Mouse (Mus musculus): ENCODE data around the gene Hoxd10.

The Hoxd10 gene

DNA sequence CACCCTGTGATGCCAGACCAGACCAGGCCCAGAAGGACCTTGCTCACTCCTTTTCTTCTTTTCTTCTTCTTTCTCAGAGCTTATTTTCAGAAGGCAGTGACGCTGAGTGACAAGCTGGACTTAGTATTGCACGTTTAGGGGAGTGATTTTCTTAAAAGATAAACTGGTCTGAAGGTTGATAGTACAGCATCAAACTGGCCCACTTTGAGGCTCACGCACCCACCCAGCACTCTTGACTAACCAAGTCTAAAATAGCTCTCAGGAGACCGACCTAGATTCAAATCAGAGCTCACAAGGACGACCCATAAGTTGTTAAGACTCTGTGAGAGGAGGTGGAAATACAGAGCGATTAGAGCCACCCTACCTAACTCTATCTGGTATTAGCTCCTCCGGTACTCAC lies 25.3 kb upstream of the Hoxd10 start:
- no peak for ATAC-seq (ENCODE audit: low TSS enrichment)

DNA sequence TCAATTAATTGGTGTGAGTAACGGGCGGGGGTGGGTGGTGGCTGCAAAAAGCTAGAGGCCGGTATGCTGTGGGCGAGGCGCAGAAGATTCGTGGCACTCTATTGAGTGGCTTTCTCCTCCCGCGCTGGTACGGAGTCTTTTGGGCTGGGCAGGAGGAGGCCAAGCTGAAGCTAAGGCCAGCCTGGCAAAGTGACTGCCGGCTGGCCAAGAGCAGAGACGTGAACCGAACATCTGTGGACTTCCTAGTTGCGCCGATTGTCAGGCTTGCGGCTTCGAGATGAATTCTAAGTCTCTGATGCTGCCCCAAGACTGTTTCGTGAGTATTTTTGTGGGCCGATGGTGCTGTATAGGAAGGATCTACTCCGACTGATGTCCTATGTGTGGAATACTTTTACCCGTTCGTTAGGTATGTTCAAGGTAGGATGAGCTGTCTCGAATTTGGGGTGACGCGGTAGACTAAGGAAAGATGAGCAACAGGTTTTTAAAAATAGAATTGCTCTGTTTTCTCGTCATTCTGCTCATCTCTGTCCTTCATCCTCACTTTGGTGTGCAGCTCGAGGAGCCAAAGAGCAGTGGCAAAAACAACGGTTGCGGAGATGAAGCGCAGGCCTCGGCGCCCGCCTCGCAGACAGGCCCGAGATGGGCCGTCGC lies 24.4 kb upstream of the Hoxd10 start:
- no peak for ATAC-seq (ENCODE audit: low TSS enrichment)

DNA sequence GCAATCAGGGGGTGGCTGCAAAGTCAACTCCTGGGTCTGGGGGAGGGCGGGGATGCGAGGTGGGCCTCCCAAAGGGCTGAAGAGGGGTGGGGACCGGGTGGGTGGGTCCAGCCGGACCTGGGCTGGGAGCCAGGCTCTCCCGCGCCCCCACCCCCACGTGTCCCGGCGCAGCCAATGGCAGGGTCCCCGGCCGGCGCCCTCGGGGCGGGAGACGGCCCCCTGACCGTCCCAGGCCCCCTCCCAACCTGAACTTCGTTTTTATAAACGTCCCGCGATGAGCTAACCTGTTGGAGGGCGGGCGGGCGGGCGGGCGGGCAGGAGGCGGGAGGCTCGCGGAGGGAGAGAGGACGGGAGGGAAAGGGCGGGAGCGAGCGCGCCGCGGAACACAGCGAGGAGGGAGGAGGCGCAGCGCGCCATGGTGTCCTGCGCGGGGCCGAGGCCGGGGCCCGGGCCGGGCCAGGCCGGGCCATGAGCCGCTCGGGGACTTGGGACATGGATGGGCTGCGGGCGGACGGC lies 23.8 kb upstream of the Hoxd10 start, which contains the start of gene Hoxd13:
Gene Hoxd13, plus strand, starts transcription at position 469 of the 516 bp plus-strand sequence.
- no peak for ATAC-seq (ENCODE audit: low TSS enrichment)

DNA sequence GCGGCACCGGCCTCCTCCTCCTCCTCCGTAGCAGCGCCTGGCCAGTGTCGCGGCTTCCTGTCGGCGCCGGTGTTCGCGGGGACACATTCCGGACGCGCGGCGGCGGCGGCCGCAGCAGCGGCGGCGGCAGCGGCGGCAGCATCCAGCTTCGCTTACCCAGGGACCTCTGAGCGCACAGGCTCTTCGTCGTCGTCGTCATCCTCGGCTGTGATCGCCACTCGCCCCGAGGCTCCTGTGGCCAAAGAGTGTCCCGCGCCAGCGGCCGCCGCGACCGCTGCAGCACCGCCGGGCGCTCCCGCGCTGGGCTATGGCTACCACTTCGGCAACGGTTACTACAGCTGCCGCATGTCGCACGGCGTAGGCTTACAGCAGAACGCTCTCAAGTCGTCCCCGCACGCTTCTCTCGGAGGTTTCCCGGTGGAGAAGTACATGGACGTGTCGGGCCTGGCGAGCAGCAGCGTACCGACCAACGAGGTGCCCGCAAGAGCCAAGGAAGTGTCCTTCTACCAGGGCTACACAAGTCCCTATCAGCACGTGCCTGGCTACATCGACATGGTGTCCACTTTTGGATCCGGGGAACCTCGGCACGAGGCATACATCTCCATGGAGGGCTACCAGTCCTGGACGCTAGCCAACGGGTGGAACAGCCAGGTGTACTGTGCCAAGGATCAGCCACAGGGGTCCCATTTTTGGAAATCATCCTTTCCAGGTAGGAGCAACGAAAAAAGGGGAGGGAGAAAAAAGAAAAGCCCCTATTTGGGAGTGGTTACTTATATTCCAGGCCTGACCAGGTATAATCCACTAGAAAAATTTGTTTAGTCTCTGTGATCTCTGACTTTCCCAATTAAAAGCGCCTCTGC lies 23.1 kb upstream of the Hoxd10 start:
- ATAC-seq (ENCODE audit: low TSS enrichment): no peak

DNA sequence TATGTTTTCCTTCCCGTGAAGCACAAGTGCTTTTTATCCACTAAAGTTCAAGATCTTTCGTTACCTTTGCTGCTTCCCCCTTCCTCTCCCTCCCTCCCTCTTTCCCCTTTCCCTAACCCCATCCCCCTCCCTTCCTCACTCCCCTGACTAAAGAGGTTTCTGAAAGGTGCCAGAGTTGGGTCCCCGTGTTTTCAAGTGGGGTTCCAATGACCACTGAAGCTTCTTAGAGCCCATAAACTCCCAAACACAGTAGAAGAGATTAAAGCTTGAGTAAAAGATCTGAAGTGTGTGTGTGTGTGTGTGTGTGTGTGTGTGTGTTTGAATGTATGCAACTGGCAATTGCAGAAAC lies 22.5 kb upstream of the Hoxd10 start:
- no peak for ATAC-seq (ENCODE audit: low TSS enrichment)

DNA sequence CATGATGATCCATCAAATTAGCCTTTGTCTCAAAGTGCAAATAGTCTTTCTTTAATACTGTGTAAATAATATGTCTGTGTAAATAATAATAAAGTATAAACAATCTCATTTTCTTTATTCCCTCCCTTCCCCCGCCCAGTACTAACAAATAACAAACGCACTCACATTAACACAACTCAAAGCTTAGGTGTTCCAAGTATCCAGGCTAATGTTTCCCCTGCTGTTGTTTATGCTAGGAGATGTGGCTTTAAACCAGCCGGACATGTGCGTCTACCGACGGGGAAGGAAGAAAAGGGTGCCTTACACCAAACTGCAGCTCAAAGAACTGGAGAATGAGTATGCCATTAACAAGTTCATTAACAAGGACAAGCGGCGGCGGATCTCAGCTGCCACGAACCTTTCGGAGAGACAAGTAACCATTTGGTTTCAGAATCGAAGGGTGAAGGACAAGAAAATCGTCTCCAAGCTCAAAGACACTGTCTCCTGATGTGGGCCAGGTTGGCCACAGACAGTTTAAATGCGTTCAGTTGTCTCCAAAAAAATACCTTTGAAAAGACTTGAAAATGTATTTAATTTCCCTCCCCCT lies 22.0 kb upstream of the Hoxd10 start:
- ATAC-seq (ENCODE audit: low TSS enrichment): no peak

DNA sequence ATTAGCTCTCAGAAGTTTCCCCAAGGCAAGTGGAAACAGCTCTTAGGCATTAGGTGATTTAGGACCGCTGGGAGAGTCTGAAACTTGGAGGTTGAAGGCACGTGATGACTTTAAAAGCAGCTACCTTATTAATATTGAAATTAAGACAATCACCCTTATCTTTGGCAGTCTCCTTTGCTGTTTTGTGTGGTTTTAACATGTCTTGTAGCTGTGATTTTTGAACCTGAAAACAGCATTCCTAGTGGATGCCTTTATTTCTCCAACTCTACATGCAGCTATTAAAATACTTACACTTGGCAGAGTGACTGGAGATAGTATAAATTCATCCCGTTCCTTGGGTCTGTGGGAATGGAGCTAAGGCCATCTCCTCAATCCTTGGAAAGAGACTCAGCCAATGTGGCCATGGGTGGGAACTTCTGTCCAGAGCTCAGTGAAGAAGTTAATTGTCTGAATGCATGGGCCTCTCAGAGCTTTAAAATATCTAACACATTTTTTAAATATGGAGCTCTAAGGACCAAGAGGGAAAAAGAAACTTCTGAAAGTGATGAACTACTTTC lies 21.0 kb upstream of the Hoxd10 start:
- ATAC-seq (ENCODE audit: low TSS enrichment): no peak

DNA sequence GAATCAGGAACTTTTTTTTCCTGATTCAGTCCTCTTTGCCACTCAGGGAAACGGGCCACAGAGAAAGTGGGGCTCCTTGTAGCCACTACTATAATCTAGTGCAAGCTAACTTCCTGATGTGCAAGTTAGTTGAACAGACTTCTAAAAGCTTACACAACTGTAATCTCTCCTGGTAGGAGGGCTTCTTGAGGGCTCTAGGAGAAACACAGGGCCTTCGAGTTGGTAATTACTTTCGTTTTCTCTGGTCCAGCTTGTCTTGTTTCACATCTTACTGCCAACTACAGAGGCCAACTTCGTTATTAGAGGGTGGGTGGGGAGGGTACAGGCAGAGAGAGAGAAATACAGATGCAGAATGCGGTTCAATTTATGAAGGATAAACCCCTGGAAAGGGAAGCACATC lies 19.9 kb upstream of the Hoxd10 start:
- no peak for ATAC-seq (ENCODE audit: low TSS enrichment)

DNA sequence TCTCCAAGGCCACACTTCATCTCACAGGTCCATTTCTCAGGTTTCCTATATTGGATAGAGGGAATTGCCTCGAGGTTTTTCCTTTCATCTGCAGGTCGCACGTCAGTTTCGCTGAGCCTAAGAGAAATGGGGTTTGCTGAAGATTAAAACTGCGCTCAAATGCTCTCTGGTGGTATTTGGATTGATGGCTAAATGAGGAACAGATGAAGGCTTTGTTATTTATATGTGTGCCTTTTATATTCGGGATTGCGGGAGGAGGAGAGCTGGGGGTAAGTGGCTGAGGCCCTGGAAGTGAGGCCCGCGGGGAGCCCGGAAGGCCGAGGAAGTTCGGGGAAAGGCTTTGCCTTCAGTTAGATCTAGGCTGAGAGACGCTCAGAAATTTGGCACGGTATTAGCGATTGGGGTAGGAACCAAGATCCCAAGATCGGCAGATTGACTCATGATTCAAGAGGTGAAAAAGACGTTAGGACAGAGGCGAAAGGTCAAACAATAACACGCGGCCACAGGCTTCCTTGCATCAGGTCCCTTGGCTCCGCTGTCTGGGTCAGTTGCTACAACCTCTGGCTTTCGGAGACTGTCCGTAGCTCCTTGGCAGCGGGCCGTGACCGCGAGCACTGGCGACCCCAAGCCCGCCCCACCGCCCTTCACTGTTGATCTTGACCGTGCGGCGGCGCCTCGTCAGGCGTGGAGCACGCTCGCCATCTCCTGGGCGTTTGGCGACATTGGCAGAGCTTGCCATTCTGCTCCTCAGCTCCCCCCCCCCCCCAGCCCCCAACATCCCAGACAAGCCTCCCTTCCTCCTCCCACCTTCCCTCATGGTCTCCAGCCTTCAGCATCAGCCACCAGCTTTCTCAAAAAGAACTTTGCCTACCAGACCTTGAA lies 19.0 kb upstream of the Hoxd10 start:
- ATAC-seq (ENCODE audit: low TSS enrichment): no peak

DNA sequence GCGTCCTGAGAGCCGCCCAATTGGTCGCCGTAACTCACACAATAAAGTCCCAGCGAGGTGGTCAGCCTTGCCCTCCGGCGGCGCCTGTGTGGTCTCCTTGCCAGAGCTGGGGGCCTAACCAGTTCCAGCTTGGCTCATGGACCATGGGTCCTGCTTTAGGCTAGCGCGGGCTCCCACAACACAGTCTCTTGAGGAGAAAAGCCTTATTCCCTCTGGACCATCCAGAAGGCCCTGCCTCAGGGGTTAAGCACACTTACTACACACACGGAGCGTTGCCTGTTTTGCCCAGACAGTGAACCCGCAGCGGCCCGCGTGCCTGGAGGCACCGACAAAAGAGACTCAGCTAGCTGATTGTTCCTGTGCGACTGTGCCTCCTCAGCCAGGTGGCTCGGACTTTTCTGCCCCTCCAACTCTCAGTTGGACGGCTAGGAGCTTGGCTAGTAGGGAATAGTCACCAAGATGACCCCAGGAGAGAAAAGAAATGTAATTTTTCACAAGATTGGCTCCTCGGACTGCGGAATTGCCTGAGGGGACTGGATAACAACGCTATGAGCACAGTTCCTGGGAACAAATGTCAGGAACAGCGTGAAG lies 17.8 kb upstream of the Hoxd10 start:
- no peak for ATAC-seq (ENCODE audit: low TSS enrichment)

DNA sequence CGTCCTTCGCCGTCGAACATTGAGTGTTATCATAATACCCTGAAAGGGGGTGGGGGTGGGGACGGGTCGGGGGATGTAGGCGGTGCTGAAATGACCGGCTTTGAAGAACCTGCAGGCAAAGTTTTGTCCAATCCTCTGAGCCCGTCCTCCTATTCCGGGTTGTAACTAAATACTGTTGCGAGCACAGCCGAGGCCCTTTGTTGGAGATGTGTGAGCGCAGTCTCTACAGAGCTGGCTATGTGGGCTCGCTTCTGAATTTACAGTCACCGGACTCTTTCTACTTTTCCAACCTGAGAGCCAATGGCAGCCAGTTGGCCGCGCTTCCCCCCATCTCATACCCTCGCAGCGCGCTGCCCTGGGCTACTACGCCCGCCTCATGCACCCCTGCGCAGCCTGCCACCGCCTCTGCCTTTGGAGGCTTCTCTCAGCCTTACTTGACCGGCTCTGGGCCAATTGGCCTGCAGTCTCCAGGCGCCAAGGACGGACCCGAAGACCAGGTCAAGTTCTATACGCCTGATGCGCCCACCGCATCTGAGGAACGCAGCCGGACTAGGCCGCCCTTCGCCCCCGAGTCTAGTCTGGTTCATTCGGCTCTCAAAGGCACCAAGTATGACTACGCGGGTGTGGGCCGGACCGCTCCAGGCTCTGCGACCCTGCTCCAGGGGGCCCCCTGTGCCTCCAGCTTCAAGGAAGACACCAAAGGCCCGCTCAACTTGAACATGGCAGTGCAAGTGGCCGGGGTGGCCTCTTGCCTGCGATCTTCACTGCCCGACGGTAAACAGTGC lies 16.7 kb upstream of the Hoxd10 start, which contains the start of gene Hoxd12:
Gene Hoxd12, plus strand, starts transcription at position 133 of the 785 bp plus-strand sequence.
- ATAC-seq (ENCODE audit: low TSS enrichment): no peak

DNA sequence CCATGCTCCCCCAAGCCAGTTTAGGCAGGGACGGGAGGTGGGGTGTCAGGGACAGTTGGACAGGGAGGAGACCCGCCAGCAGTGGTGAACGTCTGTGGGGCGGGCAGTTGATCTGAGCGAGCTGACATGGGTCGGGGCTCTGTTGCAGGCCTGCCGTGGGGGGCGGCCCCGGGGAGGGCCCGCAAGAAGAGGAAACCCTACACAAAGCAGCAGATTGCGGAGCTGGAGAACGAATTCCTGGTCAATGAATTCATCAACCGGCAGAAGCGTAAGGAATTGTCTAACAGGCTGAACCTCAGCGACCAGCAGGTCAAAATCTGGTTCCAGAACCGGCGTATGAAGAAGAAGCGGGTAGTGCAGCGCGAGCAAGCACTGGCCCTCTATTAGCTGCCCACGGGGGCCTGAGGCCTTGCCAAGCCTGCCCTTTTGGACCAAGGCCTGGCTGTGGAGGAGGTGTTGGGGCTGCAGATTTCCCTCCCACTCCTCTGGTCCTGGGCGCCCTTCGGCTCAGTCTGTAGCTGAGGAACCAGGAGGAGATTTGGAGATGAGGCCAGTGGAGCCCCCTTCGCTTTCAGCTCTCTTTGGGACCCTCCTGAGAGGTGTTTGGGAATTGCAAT lies 15.9 kb upstream of the Hoxd10 start:
- no peak for ATAC-seq (ENCODE audit: low TSS enrichment)

DNA sequence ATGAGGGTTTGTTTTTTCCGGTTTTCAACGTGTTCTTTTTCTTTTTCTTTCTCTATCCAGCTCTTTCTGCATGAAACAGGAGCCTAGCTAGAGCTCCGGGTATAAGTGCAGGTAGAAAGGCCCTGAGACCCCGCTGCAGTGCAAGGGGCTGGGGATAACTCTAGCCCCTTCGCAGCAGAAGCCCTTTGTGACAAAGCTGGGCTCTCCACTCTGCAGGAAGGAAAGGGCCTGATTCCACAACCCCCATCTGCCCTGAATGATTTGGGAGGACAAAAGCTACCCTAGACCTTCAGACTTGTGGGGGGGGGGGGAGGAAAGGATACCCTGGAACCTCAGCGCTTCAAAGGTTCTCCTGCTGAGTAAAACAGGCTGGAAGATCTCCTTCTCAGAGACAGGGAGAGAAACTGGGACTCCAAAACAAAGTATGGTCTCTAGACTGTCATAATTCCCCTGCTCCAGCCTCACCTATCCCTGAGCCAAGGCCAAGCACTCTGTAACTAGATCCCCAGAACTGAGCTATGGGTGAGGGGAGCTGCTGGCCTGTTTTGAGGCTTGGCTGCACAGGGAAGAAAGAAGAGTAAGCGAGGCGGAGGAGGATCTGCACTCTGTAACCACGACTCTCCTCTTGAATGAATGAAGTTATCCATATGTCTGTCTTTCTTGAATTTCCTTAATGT lies 15.2 kb upstream of the Hoxd10 start:
- no peak for ATAC-seq (ENCODE audit: low TSS enrichment)

DNA sequence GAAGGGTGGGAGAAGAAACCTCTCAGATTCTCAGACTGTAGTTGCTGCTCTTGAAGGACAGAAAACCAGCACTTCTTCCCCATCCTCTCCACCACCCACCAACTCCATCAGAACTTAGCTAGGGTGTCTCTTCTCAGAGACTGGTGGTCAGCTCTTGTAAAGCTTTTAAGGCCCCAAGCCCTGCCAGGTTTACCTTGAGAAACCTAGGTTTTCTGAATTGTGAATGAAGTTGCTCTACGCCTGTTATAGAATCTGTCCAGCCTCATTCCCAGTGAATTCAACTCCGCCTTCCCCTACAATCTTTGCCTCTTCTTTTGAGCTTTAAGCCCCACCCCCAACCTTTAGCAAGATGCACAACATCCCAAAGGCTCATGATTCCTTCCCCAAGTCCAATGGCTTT lies 14.6 kb upstream of the Hoxd10 start:
- no peak for ATAC-seq (ENCODE audit: low TSS enrichment)

DNA sequence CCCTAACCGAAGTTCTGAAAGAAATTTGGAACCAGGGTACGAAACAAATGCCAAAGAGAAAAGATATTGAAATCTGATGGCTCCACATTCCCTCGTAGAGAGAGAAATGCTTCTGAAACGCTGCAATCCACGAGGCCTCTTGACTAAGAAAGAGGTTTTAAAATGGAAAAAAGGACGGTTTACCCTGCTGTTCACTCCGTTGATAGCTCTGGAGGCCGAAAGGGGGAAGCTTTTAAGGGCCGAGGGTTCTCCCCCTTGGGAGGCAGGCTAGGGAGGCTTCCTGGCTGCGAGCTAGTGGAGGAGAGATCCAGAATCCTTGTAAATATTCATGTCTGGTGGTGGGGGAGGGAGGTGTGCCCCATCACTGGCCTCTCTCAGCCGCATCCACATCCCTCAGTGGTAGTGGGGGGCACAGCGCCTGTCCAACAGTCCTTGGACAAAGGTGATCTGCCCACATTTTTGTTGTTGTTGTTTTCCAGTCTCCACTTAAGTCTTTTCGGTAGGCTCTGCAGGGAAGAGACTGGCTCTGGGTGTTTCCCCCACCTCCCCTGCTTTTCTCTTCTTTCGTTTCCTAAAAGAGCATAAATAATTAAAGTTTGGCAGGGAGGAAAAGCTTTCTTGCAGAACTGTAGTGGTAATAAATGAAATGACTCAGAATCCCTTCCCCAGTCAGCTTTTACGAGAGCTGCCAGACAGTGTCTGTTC lies 12.7 kb upstream of the Hoxd10 start, which contains the start of gene Hoxd11:
Gene Hoxd11, plus strand, starts transcription at position 667 of the 705 bp plus-strand sequence.
- ATAC-seq (ENCODE audit: low TSS enrichment): no peak

DNA sequence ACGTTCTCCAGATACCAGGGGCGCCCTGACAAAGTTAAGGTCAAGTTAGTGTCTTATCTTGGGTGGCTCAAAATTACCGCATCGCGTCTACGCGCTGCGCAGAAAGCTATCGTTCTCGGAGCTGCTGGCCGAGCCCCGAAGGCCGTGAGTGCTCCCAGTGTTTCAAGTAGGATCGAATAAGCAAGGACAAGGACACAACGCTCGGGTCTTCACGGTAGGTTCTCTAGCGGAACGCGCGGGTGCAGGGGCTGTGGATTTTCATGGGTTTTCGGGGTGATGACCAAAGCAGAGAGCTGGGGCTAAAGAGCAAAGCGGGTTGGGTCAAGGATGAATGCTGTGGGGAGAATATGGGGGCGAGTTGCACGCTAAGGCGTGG lies 12.1 kb upstream of the Hoxd10 start:
- no peak for ATAC-seq (ENCODE audit: low TSS enrichment)

DNA sequence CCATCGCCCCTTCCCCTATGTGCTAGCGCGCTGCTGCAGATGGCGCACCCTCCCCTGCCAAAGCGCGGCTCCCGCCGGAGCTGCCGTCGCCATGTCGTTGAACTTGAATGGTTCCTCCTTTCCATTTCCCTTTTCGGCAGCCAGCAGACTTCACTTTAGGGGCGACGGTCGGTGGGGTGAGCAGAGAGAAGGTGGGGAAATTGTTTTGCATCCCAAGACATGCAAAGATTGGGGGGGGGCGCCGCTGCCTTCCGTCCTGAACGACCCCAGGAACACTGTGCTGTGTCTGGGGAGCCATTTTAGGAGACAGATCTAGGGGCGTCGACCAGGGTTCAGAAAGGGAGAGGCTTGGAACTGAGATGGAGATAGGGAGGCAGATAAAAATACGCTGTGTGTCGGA lies 11.7 kb upstream of the Hoxd10 start:
- ATAC-seq (ENCODE audit: low TSS enrichment): no peak

DNA sequence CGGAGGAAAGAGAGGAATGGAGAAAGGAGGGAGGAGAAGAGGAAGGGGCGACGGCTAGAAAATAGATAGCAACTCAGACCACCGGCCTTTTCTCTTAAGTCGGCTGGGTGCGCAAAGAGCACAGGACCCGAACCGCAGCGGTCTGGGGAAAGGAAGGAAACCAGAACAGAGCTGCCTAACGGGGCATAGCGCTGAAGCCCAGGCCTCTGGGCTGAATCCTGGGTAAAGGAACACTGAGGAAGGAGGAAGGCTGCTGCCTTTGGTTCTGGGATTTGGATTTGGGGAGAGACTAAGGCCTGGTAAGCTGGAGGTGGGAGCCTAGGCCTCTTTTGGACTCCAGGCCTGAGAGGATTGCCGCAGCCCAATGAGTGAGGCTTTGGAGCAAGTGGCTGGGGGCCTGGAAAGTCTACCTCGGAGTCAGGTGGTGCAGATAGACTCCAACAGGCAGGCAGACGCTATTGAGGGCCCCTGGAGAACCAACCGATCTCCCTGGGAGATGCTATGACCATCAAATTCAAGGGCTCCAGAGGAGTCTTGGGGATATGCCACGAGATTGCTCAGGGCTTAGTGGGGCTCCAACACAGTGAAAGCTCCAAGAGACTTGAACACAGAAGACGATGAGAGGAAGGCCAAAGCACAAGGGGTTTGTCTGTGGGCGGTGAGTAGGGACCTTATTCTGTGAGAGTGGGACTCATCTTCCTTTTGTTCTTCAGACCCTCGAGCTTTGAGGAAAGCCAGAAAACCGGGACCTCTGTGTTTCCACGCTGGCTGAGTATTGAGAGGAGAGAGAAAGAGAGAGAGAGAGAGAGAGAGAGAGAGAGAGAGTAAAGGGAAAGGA lies 10.9 kb upstream of the Hoxd10 start:
- no peak for ATAC-seq (ENCODE audit: low TSS enrichment)
